Mouse (Mus musculus): Measurements from ENCODE around the gene Prcp.

Gene Prcp

GRCm38 (mm10) chr7:92981864-92982263 is 107.6 kb downstream of the Prcp start:
- no peak for DNase-seq
